Mouse (Mus musculus) forebrain, embryonic 12.5 days (tissue): Measurements from ENCODE around the gene Nr2e3. TPM values are rescaled to one million over a fixed set of nuclear protein-coding genes. Genes with fewer than 3 reads are reported as not detected.
"Not testable (repeated sequence)": the region's sequence is repeated elsewhere in the genome, so short reads cannot be mapped to it uniquely, and the experiment has no call there.

Source experiments
- ATAC-seq: fragments of 200-750 bp; cut with Nextera tagmentation; 2 replicates; pipeline ENCODE4 v1.8.0; 2017; ENCODE audit warnings: moderate TSS enrichment; ENCODE audit not compliant: low FRiP score
- H3K27ac ChIP-seq: fragments of 300-500 bp; sonication (generic); 2 replicates; pipeline ENCODE4 v1.5.1; 2016; ENCODE audit warnings: mild to moderate bottlenecking
- H3K27me3 ChIP-seq: fragments of 300-500 bp; sonication (generic); 2 replicates; pipeline ENCODE4 v1.6.1; 2016; ENCODE audit warnings: mild to moderate bottlenecking
- H3K36me3 ChIP-seq: fragments of 300-500 bp; sonication (generic); replicated peaks from 2 replicates; pipeline ENCODE4 v1.6.1; 2016; ENCODE audit warnings: mild to moderate bottlenecking
- H3K4me1 ChIP-seq: fragments of 300-500 bp; sonication (generic); 2 replicates; pipeline ENCODE4 v1.6.1; 2016
- H3K4me2 ChIP-seq: fragments of 300-500 bp; sonication (generic); 2 replicates; pipeline ENCODE4 v1.6.1; 2016; ENCODE audit warnings: mild to moderate bottlenecking, moderate library complexity
- H3K4me3 ChIP-seq: fragments of 300-500 bp; sonication (generic); replicated peaks from 2 replicates; pipeline ENCODE4 v1.5.1; 2016; ENCODE audit warnings: mild to moderate bottlenecking
- H3K9ac ChIP-seq: fragments of 300-500 bp; sonication (generic); 2 replicates; pipeline ENCODE4 v1.6.1; 2016; ENCODE audit warnings: mild to moderate bottlenecking
- H3K9me3 ChIP-seq: fragments of 300-500 bp; sonication (generic); 2 replicates; pipeline ENCODE4 v1.6.1; 2016
- WGBS: fragments of 180-500 bp; shearing (Covaris S2); methylation state at CpG from one replicate; pipeline ENCODE4 v1.1.7; 2016; 5-methylcytosine and 5-hydroxymethylcytosine counted together
- polyA plus RNA-seq: library from polyadenylated mRNA; unstranded; fragments of >200 nt; fragmentation: Nextera tagmentation; extraction: Ambion mirVana; gene quantifications from 2 replicates; pipeline ENCODE4 v1.2.1, GENCODE M21; 2016

Gene Nr2e3
- polyA plus RNA-seq, 1 experiment from 2014 or later, result 0.15 TPM

DNA sequence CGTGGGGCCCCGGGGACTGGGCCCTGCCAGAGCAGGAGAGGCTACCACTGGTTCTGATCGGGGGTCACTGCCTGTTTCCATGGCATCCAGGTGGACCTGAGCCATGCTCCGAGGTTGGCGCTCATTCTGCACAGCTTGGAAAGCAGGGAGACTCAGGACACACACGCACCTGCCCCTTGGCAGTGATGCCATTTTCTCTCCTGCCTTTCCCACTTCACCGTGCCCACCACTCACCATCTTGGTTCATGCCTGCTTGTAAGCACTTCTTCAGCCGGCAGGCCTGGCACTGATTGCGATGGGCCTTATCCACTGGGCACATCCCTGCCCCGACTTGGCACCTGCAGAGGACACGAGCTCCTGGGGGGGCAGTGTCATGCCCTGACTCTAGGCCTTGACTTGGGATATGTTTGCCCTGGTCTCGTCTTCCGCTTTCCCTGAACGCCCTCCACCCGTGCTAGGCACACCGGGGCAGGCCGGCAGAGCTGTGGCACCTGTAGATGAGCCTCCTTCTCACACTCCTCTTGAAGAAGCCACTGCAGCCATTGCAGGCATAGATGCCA lies 11.7 kb downstream of the Nr2e3 start:
- no peak for ATAC-seq
- Histone ChIP-seq H3K4me3 (no peak overlapping the region), H3K4me2 (no peak overlapping the region), H3K9me3 (no peaks in the 10 kb centered on the region), H3K9ac (no peak overlapping the region), H3K36me3 (no peaks in the 10 kb centered on the region), H3K4me1 (0 out of 2 replicates have a peak, but pooled peaks cover 4% of the 10 kb centered on the region), H3K27me3 (no peaks in the 10 kb centered on the region), H3K27ac (no peak overlapping the region)
- WGBS, result 90% methylated on average over 17 of the region's 17 CpGs

DNA sequence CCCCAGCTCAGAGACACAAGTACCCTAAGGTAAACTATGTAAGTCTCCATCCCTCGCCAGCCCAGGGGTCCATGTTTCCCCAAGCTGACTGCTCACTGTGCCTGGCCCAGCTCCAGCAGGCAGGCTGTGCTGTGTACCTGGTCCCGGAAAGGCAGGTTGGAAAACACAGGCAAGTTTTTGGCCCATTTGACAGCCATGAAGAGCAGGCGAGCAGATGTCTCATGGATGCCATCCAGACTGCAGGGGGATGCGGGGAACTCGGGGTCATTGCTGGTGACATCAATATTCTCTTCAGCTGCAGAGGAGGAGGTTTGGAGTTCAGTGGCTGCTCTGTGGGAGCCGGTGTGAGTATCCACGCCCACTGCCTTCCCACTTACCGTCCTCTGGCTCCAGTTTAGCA lies 12.2 kb downstream of the Nr2e3 start:
- Histone ChIP-seq H3K36me3 (no peaks in the 10 kb centered on the region), H3K9me3 (no peaks in the 10 kb centered on the region), H3K4me1 (0 out of 2 replicates have a peak, but pooled peaks cover 4% of the 10 kb centered on the region), H3K27me3 (no peaks in the 10 kb centered on the region), H3K9ac (no peak overlapping the region), H3K4me3 (no peak overlapping the region), H3K4me2 (no peak overlapping the region), H3K27ac (no peak overlapping the region)
- WGBS, result 84% methylated on average over 8 of the region's 8 CpGs
- no peak for ATAC-seq

- ATAC-seq, result no peak
- 91% methylated on average over 8 of the region's 8 CpGs for WGBS
- no peak overlapping the region for H3K4me3 ChIP-seq
- H3K27ac ChIP-seq, result no peak overlapping the region
- no peaks in the 10 kb centered on the region for H3K36me3 ChIP-seq
- no peaks in the 10 kb centered on the region for H3K9me3 ChIP-seq
- H3K27me3 ChIP-seq, result no peaks in the 10 kb centered on the region
- H3K4me1 ChIP-seq, result no peaks in the 10 kb centered on the region
- no peak overlapping the region for H3K9ac ChIP-seq
- no peak overlapping the region for H3K4me2 ChIP-seq
Observed at GRCm38 (mm10) chr9:59947271-59947670, 13.2 kb downstream of the Nr2e3 start.

DNA sequence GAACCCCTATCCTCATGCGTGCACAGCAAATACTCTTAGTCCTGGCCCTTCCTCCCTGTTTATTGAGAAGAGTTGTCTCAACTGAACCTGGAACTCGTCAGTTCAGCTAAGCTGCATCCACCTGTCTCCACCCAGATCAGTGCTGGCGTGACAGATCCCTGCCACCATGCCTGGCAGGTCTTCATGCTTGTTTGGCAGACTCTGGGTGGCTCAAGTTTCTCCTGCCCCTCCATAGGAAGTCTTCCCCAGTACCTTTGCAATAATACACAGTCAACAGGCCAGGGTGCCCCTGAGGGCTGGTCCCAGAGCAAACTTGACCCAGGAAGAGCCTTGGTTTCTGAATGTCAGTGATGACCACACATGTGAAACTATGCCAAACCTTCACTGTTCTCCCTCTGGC lies 15.2 kb downstream of the Nr2e3 start:
- WGBS, result 81% methylated on average over 3 of the region's 3 CpGs
- Histone ChIP-seq H3K27ac (no peak overlapping the region), H3K36me3 (no peaks in the 10 kb centered on the region), H3K9ac (no peak overlapping the region), H3K4me3 (no peak overlapping the region), H3K9me3 (no peaks in the 10 kb centered on the region), H3K4me2 (no peak overlapping the region), H3K27me3 (no peaks in the 10 kb centered on the region), H3K4me1 (no peaks in the 10 kb centered on the region)
- no peak for ATAC-seq

GRCm38 (mm10) chr9:59943826-59944225 lies 16.6 kb downstream of the Nr2e3 start:
- H3K9ac ChIP-seq, result no peak overlapping the region
- H3K4me3 ChIP-seq, result no peak overlapping the region
- 89% methylated on average over 6 of the region's 6 CpGs for WGBS

DNA sequence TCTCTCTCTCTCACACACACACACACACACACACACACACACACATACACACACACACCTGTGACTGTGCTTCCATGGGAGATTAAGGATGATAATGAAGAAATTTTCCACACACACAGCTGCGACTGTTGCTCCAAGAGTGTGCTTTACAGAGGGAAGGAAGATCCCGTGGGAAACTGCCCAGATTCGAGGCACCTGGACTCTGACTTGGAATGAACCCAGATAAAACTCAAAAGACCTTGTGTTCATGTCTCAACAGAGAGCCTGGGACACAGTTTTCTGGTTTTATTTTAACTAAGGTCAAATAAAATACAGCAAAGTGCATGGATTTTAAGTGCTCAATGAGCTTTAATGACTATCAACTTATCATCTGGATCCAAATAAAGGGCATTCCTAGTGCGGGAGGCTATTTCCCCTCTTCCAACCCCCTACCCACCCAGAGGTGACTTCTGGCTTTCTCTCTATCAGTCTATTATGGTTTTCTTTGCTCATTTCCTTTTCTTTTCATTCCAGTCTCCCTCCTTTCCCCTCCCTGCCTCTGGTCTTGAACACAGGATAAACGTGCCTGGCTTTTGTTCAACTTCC lies 17.9 kb downstream of the Nr2e3 start:
- Histone ChIP-seq H3K27ac (no peak overlapping the region), H3K4me3 (no peak overlapping the region), H3K36me3 (no peaks in the 10 kb centered on the region), H3K27me3 (no peaks in the 10 kb centered on the region), H3K4me2 (no peak overlapping the region), H3K9me3 (no peaks in the 10 kb centered on the region), H3K4me1 (no peaks in the 10 kb centered on the region), H3K9ac (no peak overlapping the region)
- ATAC-seq, result no peak
- 67% methylated on average over 5 of the region's 5 CpGs for WGBS

More at GRCm38 (mm10) chr9:59943826-59944225, 16.6 kb downstream of the Nr2e3 start:
- no peaks in the 10 kb centered on the region for H3K27me3 ChIP-seq
- H3K4me1 ChIP-seq, result no peaks in the 10 kb centered on the region
- H3K36me3 ChIP-seq, result no peaks in the 10 kb centered on the region
- no peak for ATAC-seq
- no peak overlapping the region for H3K4me2 ChIP-seq
- no peaks in the 10 kb centered on the region for H3K9me3 ChIP-seq
- no peak overlapping the region for H3K27ac ChIP-seq

DNA sequence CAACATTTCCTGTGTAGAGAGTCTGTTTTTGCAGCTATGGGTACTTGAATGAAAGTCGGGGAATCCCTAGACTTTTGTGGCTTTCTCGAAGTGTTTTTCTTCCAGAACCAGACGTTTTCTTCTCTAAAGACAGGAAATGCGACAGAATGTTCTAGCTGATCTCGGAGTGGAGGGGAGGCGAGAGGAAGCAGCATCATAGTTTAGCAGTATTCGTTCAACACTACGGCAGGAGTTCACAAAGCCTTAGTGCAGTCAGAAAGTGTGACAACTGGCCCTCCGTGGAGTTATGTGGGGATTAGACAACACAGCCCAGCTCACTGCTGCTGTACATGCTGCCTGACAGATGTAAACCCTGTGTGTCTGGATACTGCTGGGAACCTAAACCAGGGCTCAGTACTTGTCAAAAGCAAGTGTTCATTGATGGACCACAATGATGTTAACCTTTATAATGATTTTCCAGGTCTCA lies 18.5 kb downstream of the Nr2e3 start:
- H3K4me3 ChIP-seq, result no peak overlapping the region
- no peaks in the 10 kb centered on the region for H3K27me3 ChIP-seq
- H3K4me2 ChIP-seq, result no peak overlapping the region
- WGBS, result 78% methylated on average over 9 of the region's 9 CpGs
- no peak for ATAC-seq
- H3K27ac ChIP-seq, result no peak overlapping the region
- H3K9ac ChIP-seq, result no peak overlapping the region
- H3K4me1 ChIP-seq, result no peaks in the 10 kb centered on the region
- H3K36me3 ChIP-seq, result no peaks in the 10 kb centered on the region
- H3K9me3 ChIP-seq, result no peaks in the 10 kb centered on the region

GRCm38 (mm10) chr9:59940913-59941884 lies 19.3 kb downstream of the Nr2e3 start:
- Histone ChIP-seq H3K4me2 (no peak overlapping the region), H3K4me3 (no peak overlapping the region), H3K27me3 (no peaks in the 10 kb centered on the region), H3K9me3 (no peaks in the 10 kb centered on the region), H3K9ac (no peak overlapping the region), H3K4me1 (no peaks in the 10 kb centered on the region), H3K27ac (no peak overlapping the region), H3K36me3 (no peaks in the 10 kb centered on the region)
- WGBS, result 84% methylated on average over 9 of the region's 12 CpGs
- no peak for ATAC-seq

DNA sequence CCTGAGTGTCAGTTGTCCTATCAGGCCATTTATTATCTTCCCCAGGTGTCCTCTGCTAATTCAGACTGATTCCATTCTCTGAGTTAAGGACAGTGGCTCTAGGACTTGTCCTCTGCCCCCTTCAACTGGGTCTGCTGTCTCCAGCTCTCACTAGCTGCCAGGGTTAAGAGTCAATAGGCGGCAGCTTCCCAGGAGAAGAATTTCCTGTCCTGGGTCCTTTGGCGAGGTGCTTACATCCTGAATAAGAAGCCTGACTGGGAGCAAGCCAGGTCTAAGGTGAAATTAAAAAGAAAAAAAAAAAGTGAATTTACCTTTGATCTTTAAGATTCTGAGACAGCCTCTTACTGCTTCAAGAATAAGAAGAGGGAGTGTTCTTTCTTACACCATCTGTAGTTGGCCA lies 20.8 kb downstream of the Nr2e3 start:
- no peaks in the 10 kb centered on the region for H3K4me1 ChIP-seq
- WGBS, result 87% methylated on average over 2 of the region's 2 CpGs
- no peak for ATAC-seq

DNA sequence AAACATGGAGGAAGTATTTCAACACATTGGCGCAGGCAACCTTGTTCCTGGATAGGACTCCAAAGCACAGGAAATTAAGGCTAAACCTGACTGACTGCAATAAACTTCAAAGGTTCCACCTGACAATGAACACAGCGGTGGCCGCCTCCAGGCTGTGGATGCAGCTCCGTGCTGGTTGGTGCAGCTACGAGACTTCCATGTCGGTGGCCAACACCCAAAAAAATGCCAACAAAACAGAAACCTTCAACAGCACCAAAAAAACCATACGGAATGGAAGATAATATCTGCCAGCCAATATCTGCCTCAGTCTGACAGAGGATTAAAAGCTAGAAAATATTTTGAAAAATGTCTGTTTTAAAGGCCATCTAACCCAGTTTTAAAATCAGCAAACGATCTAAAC lies 21.9 kb downstream of the Nr2e3 start:
- Histone ChIP-seq H3K9me3 (no peaks in the 10 kb centered on the region), H3K4me2 (no peak overlapping the region), H3K36me3 (no peaks in the 10 kb centered on the region), H3K4me3 (no peak overlapping the region), H3K4me1 (no peaks in the 10 kb centered on the region), H3K27ac (no peak overlapping the region), H3K27me3 (no peaks in the 10 kb centered on the region), H3K9ac (no peak overlapping the region)
- 84% methylated on average over 8 of the region's 8 CpGs for WGBS
- ATAC-seq, result no peak

More for the DNA sequence above, 20.8 kb downstream of the Nr2e3 start:
- Histone ChIP-seq H3K4me2 (no peak overlapping the region), H3K27ac (no peak overlapping the region), H3K27me3 (no peaks in the 10 kb centered on the region), H3K4me3 (no peak overlapping the region), H3K9ac (no peak overlapping the region), H3K9me3 (no peaks in the 10 kb centered on the region), H3K36me3 (no peaks in the 10 kb centered on the region)

DNA sequence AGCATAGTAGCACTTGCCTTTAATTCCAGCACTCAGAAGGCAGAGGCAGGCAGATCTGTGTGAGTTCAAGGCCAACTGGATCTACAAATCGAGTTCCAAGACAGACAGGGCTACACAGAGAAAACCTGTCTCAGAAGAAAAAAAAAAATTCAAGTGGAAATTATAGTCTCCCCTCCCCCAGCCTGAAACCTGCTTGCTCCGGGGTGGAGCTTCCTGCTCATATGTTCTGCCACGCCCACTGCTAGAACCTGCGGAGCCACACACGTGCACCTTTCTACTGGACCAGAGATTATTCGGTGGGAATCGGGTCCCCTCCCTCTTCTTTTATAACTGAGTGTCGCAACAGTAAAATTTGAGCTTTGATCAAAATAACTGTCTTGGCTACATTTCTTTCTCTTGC lies 24.6 kb downstream of the Nr2e3 start:
- not testable (repeated sequence) for H3K27ac ChIP-seq, H3K36me3 ChIP-seq, H3K4me1 ChIP-seq, H3K4me2 ChIP-seq, H3K9me3 ChIP-seq, H3K4me3 ChIP-seq, H3K9ac ChIP-seq, H3K27me3 ChIP-seq, ATAC-seq
- WGBS, result 87% methylated on average over 8 of the region's 8 CpGs

GRCm38 (mm10) chr9:59930248-59930647 lies 30.2 kb downstream of the Nr2e3 start:
- H3K27me3 ChIP-seq, result no peaks in the 10 kb centered on the region
- no peaks in the 10 kb centered on the region for H3K9me3 ChIP-seq
- no peak overlapping the region for H3K9ac ChIP-seq
- WGBS, result 77% methylated on average over 3 of the region's 3 CpGs
- H3K4me3 ChIP-seq, result no peak overlapping the region
- H3K27ac ChIP-seq, result no peak overlapping the region
- H3K36me3 ChIP-seq, result no peaks in the 10 kb centered on the region
- ATAC-seq, result no peak
- no peak overlapping the region for H3K4me2 ChIP-seq
- H3K4me1 ChIP-seq, result no peaks in the 10 kb centered on the region
